Mouse (Mus musculus) cerebellum, postnatal 36 days (tissue): ENCODE results near the gene Gdf5.
"Not testable (repeated sequence)": the region's sequence is repeated elsewhere in the genome, so short reads cannot be mapped to it uniquely, and the experiment has no call there.

Source experiments
- DNase-seq, 2 experiments: peaks; one replicate each; pipeline ENCODE4 v3.0.0; 2021 to 2022; ENCODE audit warnings: mixed read lengths in 2 of 2

Gene Gdf5

DNA sequence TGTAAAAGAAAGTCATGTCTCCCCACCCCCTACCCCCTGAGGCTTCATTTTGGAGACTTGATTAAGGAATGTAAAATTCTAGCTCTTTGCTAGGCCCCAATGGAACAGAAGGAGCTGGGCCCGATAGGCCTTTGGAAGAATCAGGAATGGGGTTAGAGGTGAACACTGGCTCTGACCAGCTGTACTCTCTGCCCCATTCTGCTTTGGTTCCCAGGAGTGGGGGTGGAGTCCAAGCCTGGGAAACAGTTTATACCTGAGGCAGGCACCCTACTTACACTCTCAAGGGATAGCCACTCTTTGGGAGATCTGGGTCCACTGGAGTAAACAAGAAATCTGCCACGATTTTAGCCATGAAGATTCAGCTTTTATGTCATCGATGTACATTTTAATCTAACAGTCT is 4.5 kb downstream of the Gdf5 start, which contains the start of gene Gm15557:
Gm15557 (plus strand) TSS at position 48 of the 400 bp plus-strand sequence.
- no peak for DNase-seq

GRCm38 (mm10) chr2:155939897-155940529 is 5.2 kb downstream of the Gdf5 start:
- DNase-seq: no peak

DNA sequence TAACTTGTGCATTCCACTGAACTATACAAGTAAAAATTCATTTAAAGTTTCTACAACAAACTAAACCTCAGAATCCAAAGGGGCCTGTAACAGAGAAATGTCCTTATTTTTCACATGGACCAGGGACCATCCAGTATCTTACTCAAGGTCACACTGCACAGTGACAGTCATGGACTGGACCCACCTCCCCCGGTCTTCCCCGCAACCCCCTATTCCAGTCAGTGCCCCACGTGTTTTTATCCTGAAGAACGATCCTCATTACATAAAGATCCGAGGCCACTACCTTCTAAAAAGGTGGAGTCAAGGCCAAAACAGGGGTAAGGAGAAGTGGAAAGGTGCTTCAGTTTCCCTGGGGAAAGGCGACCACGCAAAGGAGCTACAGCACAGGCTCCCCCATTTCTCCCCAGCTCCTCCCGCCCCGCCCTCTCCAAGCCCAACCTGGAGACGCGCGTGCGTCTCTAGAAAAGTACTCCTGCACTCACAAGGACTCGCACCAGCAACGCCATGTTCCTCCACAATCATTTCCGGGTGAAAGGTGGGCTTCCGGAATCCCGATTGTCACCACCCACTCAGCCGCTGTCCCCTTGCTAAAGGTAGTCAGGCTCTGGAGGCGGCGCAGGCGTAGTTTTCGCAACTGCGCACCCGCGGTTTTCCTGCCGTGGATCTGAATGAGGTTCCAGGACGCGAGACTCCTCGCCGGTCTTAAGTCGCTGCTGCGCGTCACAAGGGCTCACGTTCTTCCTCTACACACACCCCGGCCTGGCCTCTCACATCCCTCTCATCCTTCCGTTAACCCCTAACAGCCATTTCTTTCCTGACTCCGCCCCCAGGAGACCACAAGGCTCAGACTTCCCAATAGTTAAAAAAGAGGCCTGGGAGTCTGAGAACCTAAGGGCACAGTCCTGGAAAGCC is 15.4 kb downstream of the Gdf5 start, which contains the start of gene Uqcc1:
Uqcc1 (minus strand) TSS at position 780 of the 912 bp plus-strand sequence.
- peak; percentile 89 to 94 for DNase-seq

GRCm38 (mm10) chr2:155928711-155929345 is 16.3 kb downstream of the Gdf5 start:
- DNase-seq: no peak

- DNase-seq: not testable (repeated sequence)
Measured at GRCm38 (mm10) chr2:155925213-155925612, 20.0 kb downstream of the Gdf5 start.

DNA sequence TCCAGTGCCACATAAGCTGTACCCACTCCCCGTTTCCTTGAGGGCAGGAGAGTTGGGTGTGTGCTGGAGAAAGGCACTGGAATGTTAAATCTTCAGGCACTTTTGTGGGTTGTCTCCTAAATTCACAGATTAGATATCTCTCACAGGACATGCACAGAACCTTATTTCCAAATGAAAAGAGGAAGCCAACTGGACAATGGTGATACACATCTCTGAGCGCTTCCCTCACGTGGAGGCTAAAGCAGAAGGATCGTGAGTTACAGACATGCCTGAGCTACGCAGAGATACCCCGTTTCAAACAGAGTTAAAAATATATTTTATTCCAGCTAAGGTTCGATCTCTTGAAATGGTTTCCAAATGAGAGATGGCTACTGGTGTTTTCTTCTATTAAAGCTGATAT is 22.0 kb downstream of the Gdf5 start:
- DNase-seq: no peak

DNA sequence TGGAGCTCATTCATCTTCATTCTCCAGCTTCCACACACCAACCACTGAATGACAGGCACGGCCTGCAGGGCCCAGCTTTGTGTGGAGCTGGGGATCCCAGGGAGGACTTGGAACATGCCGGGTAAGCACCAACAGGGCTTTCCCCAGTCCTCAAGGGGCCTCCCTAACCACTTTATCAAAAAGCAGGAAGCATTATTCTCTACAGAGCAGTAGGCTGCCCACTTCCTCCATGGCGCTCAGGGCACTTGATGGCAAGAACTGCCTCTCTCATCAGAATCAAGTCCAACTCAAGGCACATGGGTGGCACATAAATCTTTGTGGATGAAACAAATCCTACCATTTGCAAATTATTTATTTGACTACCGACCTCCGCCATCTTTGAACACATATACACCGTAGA is 30.5 kb downstream of the Gdf5 start:
- DNase-seq: no peak

- DNase-seq: peak in 1 of 2 experiments; percentile 8
Measured at GRCm38 (mm10) chr2:155903632-155904008, 41.5 kb downstream of the Gdf5 start.

- DNase-seq: peak; percentile 64 to 67
Measured at GRCm38 (mm10) chr2:155902989-155903631, 42.1 kb downstream of the Gdf5 start.

- DNase-seq: no peak
Measured at GRCm38 (mm10) chr2:155895046-155895735, 50.0 kb downstream of the Gdf5 start.

- no peak for DNase-seq
Measured at GRCm38 (mm10) chr2:155894307-155895045, 50.7 kb downstream of the Gdf5 start.
